Mouse (Mus musculus): Measurements from ENCODE around the gene Inpp5e.

Inpp5e gene

DNA sequence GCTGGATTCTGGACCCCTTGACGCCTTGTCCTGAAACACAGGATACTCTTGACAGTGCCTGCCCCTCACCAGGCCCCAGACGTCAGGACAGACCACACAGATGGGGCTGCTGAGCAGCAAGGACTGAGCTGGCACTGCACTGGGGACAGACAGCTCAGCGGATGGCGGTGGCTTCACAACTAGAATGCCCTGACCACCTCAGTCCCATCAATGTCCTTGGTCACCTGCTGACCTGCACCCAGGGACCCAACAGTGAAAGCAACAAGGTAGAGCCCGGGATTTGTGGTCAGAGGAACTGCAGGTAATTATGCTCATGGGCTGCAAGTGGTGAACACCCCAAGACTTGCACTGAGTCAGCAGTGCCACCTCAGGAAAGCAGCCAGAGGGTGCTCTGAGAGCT is 46.0 kb downstream of the Inpp5e start:
- DNase-seq (ENCODE audit: low spot score in 2 of 2): no peak

DNA sequence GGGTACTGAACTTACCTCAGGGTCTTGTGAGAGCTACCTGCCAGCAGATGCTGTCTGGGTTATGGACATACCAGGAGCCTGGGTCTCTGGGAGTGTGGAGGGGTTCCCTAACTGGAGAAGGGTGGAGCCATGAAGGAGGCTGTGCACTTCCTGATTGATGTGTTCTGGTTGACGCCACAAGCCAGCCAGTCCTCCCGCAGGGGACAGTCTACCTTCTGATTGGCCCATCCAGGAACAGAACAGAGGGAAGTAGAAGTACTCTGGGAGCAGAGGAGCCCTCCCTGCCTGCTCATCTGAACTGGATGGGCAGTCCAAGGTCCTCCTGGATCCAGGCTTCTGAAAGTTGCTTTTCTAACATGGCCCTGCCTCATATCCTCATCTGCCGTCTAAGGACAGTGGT is 48.2 kb downstream of the Inpp5e start, which contains the start of gene Card9:
Card9 (minus strand) TSS at position 147 of the 400 bp plus-strand sequence.
- DNase-seq (ENCODE audit: low spot score in 2 of 2): no peak

DNA sequence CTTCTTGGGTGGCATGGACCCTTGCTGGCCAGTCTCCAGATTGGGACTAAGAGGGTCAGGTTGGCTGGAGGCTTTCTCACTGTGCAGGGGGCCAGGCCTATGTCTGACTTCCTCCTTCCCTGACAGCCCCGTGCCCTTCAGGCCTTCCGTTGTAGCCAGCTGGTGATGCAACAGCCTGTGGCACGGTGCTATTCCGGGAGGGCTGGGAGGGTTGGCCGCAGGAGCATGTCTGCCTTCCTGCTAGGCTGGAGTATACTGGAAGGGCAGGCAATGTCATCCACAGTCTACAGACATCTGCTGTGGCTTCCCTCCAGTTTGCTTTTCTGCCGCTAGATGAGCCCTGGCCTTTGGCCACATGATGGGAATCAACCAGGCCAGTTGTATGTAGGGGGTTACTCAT is 49.0 kb downstream of the Inpp5e start:
- DNase-seq (ENCODE audit: low spot score in 2 of 2): no peak

DNA sequence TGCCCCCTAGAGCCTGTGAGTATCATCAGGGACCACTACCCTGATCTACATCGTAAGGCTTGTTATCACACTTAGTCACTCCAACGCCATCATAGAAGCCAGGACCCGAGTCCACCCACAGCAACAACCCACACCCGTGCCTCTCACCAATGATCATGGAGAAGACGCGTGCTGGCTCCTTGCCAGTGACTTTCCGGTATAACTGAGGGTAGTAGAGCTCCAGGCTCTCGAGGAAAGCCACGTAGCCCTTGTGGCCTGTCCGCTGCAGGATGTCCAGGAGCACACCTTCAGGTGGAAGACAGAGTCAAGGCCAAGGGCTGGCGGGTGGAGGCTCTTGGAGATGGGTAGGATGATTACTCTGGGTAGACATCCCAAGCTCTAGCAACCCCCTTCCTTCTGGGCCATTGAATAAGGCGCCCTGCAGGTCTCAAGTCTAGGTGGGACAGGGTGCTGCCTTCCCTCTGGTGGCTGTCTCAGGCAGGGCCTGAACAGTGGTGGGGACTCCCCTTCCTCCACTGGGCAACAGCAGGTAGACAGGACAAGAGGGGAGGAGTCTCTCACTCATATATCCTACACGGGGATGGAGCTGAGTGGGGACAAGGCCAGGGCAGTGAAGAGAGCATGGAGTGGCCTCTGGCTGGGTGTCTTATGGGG is 50.2 kb downstream of the Inpp5e start:
- no peak for DNase-seq (ENCODE audit: low spot score in 2 of 2)

DNA sequence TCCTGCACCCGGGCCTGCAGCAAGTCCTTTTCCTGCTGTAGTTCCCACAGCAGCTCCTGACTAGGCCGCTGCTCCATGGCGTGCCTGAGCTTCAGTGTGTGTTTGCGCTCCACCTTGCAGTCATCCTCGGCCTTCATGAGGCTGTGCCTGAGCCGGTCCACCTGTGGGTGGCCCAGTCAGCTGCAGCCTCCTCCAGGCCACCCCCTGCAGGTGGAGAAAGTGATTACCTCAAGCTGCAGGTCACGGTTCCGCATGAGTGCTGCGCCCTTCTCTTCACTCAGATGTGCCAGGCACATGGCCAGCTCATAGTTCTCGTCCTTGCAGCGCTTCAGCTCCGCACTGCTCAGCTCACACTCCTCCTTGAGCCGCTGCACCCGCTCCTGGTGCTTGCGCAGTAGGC is 51.5 kb downstream of the Inpp5e start:
- no peak for DNase-seq (ENCODE audit: low spot score in 2 of 2)

DNA sequence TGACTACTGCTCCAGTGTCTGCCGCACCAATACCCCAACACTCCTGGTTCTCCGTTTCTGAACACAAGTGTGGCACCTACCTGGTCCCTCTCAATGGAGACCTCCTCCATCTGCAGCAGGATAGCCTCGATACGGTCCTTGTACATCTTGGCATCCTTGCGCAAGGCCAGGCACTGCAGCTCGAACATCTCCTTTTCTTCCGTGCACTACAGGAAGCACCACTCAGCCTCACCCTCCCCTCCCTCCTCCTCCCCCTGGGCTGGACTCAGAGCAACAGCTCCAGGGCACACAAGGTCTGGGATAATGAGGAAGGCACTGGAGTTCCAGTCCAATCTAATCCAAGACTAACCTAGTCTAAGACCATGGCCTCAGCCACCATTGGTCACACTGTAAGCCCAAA is 52.3 kb downstream of the Inpp5e start:
- DNase-seq (ENCODE audit: low spot score in 2 of 2): no peak

DNA sequence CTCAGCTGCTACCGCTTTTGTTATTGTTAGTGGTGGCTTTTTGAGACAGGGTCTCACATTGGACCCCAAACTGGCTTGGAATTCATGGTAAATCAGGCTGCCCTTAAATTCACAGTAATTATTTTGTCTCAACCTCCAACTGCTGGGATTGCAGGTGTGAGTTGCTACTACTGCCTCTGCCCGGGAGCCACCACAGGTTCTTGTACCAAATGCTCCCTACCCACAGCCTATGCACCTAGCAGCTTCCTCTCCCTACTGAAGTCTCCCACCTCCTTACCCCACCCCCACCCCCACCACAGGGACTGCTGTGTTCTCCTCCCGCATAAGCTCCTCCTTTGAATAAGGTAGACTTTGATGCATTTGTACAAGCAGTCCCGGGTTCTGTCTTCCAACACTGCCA is 52.8 kb downstream of the Inpp5e start:
- no peak for DNase-seq (ENCODE audit: low spot score in 2 of 2)

DNA sequence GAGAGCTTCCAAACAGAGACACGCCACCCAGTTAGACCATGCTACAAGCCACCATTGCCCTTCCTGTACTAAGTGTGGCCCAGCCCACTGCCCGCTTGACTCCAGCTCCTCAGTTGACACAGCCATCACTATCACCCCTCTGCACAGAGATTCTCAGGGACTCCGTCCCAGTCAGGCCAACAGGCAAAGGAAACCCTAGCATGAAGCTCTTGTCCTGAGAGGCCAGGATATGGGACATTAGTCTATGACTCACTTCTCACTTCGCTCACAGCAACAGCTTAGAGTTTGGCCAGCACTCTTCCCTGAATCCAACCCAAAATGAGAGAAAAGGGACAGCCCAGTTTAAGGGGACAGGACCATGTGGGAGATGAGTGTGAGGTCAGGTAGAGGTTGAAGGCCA is 54.6 kb downstream of the Inpp5e start:
- no peak for DNase-seq (ENCODE audit: low spot score in 2 of 2)

DNA sequence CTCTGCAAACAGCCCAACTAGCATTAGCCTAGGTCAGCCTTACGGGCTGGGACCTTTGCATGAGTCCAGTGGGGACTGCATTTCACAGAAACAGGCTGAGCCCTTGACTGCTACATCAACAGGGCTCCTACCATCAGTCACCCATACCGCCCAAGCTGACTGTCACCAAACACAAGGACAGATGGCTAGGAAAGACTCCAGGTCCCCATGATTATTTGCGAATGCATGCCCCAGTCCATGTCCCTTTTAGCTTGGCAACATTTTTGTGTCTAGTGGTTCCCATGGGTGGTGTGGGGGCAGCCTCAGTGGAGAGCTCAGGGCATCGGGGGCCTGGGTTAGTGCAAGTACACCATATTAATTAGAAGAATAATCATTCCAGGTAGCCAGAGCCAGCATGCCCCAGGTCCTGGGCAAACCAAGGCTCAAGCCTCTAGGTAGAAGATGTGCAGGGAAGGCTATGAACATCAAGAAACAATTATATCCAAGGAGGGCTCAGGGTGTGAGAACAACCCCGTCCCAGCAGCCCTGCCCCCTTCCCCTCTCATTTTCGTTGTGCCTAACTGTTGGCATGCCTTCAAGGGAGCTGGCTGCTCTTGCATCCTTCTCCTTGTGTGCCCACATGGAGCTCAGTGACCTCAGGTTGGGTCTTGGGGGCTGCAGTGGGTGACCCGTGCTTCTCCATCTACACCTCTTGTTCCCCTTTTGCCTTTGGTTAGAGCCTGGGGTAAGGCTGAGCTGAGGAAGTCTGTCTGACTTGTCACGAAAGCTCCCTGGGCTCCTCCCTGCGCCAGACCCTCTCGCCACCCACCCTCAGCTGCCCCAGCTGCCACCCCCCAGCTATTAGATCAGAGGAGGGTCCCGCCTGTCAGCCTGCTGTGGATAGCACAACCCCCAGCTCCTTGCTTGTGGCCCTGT is 55.7 kb downstream of the Inpp5e start:
- DNase-seq (ENCODE audit: low spot score in 2 of 2): no peak

DNA sequence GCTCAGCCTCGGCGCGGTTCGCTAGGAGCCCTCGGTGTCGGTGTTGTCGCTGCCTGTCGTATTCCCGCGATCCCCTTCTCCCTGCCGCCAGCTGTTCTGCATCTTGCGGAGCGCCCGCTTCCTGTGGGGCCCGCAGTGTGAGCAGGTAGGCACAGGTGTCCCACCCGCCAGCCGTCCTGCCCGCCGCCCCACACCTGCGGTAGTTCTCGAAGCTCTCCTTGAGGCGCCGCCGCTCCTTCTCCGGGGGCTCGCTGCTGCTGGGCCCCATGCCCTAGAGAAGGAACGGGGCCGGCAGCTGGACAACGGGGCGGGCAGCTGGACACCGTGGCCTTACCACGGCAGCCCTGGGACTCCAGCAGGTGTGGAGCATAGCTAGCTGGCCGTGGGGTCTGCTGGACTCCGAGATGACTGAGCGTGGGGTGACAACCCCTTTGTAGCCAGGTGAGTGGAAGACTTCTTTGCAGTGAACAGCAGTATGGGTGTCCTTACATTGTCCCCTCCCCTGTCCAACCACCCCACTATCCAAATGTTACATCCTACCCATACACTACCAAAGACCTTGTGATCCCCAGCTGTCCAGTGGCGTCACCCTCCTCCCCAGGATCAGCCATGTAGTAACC is 56.6 kb downstream of the Inpp5e start:
- DNase-seq (ENCODE audit: low spot score in 2 of 2): peak in 1 of 2 experiments; percentile 46

DNA sequence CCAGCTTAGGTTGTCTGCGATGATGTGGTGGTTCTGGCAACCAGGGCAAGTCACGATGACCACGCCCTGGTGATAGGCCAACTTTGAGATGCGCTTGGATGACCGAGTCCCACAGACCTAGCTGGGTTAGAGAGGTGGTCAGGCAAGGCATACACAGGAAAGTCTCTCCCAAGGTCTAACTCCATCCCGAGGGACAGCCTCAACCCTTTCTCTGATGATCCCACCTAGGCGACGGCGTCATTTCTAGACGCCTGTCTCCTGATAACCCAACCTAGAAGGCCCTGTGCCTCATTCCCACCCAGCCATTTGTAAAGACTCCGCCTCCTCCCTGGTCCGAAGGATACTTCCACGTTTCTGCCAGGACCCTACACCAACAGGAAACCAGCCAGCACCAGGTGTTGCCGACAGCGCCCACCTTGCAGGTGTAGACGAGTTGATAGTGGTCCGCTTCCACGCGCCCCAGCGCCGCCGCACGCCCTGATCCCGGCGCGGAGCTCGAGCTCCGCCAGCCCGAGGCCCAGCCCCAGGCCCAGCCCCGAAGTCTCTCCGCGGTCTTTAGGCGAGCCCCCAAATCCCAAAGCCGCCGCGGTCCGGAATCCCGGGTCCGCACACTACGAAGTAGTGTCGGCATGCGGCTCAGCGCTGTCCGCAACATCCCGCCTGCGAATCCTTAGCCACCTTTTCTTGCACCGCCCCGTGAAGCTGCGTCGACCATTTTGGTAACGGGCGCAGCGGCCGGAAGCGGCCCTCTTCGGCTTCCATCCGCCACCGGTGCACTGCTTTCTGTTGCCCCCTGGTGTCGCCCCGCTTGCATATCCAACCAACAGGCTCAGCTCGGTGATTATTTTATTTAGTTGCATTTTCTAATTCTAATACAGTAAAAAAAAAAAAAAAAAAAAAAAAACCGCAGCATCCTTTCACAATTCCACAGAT is 57.4 kb downstream of the Inpp5e start, which contains the start of gene Dnlz:
Dnlz (minus strand) TSS at position 753 of the 933 bp plus-strand sequence.
- DNase-seq (ENCODE audit: low spot score in 2 of 2): peak; percentile 90 to 93

DNA sequence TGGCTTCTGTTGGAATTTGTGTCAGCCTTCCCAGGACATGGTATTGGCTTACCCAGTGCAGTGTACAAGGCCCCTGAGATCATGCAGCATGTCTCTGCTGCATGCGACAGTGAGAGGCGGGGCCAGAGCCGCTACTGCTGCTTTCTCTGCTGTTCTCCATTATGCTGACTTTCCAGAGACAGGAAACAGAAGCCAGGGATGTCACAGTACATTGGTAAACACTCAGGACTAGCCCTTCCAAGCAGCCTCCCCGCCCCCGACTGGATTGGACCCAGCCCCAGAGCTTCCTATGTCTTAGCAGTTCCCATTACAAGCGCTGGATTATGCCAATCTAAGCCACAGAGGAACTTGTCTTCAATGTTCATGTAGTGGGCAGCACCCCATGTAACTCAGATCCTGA is 60.8 kb downstream of the Inpp5e start:
- DNase-seq (ENCODE audit: low spot score in 2 of 2): no peak

Measured in urinary bladder, adult 18-20 months (tissue).